Mouse (Mus musculus): ENCODE results near the gene Cacna1c. TPM values are rescaled to one million over a fixed set of nuclear protein-coding genes. Genes with fewer than 3 reads are reported as not detected.

Cacna1c gene
- polyA plus RNA-seq, 1 experiment = 29.3 TPM

GRCm38 (mm10) chr6:118736491-118736890, 459.7 kb downstream of the Cacna1c start:
- no peak for DNase-seq (ENCODE audit: extremely low spot score in 1 of 2, low spot score in 1 of 2)

DNA sequence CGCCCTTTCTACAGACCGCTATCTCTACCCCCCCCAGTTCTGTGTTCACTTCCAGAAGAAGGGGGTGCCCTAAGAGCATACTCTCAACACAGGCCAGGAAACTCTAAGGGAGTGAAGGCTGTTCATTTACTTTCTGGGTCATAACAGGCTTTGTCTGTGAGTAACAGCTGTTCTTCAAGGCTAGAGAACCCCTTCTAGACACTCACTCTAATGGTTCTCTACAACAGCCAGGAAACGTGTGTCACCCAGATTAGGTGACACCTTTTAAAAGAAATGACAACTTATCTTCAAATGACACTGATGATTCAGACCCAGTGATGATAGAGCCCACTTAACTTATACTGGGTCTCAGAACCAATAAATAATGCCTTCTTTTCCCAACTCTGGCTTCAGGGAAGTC, 461.1 kb downstream of the Cacna1c start:
- no peak for DNase-seq (ENCODE audit: extremely low spot score in 1 of 2, low spot score in 1 of 2)

DNA sequence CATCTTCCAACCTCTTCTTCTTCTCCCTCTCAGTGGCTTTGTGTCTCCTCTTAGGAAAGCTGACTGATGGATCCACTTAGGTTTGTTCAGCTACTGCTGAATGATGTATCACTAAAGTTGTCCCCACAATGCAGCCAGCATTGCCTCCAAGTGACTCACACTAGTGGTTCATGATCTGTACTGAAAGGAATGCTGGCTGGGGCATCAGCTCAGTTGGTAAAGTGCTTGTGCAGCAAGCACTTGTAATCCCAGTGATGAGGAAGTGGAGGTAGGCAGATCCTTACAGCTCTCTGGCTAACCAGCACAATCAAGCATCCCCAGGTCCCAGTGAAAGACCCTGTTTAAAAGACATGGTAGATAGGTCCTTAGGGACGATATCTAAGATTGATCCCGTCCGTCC, 464.3 kb downstream of the Cacna1c start:
- no peak for DNase-seq (ENCODE audit: extremely low spot score in 1 of 2, low spot score in 1 of 2)

DNA sequence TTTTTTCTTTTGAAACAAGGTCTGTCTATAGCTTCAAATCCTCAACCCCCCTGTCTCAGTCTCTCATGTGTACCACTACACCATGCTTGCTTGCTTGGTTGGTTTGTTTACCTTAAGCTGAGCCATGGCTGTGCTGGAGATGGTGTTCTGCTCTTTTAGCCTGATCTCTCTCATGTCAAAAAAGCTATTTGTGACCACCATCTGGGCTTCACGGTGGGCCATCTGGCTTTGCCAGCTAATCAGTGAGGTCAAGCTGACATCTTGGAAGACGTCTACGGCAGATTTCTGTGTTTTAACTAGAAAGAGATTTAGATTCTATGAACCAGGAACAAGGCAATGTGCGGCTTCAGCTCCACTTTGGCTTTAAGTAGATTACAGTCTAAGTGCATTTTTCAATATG, 471.3 kb downstream of the Cacna1c start:
- DNase-seq (ENCODE audit: extremely low spot score in 1 of 2, low spot score in 1 of 2) = no peak

DNA sequence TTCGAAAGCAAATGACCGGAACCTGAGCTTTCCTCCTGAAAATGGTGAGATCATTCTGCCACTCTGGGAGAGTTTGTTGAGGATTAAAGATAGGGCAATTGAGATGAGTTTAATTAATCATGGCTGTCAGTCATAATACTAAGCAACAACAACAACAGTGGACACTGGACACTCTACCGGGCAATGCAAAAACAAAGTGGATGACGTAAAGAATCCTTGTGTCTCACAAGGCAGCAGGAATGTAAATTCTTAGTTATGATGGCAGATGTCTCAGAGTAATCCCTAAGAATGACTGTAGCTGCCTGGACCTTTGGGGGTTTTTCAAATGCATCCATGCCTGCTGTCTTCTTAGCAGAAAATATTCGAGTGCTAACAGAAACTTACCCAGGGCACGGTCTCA, 471.8 kb downstream of the Cacna1c start:
- DNase-seq (ENCODE audit: extremely low spot score in 1 of 2, low spot score in 1 of 2) = no peak

- no peak for DNase-seq (ENCODE audit: extremely low spot score in 1 of 2, low spot score in 1 of 2)
Measured at GRCm38 (mm10) chr6:118722336-118722735, 473.9 kb downstream of the Cacna1c start.

- DNase-seq (ENCODE audit: extremely low spot score in 1 of 2, low spot score in 1 of 2) = no peak
Measured at GRCm38 (mm10) chr6:118719486-118719885, 476.7 kb downstream of the Cacna1c start.

DNA sequence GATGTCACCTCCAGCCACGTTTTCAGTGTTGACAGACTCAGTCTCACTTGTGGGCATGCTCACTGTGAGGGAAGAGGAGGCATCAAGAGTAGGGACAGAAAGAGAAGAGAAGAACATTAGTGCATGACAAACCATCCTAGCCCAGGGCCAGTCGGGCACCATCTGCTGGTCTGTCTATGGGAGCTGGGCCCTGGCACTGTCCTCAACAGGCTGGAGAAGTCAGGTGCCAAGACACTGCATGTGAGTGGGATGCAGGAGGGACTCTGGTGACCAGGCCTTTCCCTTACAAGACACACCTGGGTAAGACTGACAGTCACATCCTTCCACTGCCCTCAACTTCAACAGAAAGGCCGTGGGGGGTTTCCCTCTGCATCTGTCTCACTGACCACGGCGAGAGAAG, 482.9 kb downstream of the Cacna1c start:
- DNase-seq (ENCODE audit: extremely low spot score in 1 of 2, low spot score in 1 of 2) = no peak

GRCm38 (mm10) chr6:118711677-118712322, 484.4 kb downstream of the Cacna1c start:
- DNase-seq (ENCODE audit: extremely low spot score in 1 of 2, low spot score in 1 of 2) = peak; percentile 38 to 73

DNA sequence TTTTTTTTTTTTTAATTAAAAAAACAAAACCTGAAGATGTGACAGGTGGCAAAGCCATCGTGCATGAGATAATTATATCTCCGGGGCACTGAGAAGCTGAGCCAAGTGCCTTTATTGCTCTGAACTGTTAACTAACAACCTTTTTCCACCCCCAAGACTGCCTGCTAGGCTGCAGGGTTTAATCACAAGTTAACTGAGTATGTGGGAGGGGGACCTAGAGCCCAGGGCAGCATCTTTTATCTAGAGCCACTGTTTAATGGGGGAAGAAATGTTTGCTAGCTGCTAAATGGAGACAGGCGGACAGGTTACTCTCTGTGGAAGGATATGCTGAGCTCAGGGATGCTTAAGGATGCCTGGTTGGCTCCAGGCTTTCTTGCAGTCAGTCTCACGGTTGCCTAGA, 489.2 kb downstream of the Cacna1c start:
- no peak for DNase-seq (ENCODE audit: extremely low spot score in 1 of 2, low spot score in 1 of 2)

- no peak for DNase-seq (ENCODE audit: extremely low spot score in 1 of 2, low spot score in 1 of 2)
Measured at GRCm38 (mm10) chr6:118705840-118706239, 490.4 kb downstream of the Cacna1c start.

- DNase-seq (ENCODE audit: extremely low spot score in 1 of 2, low spot score in 1 of 2) = no peak
Measured at GRCm38 (mm10) chr6:118694626-118695025, 501.6 kb downstream of the Cacna1c start.

GRCm38 (mm10) chr6:118689447-118689846, 506.8 kb downstream of the Cacna1c start:
- no peak for DNase-seq (ENCODE audit: extremely low spot score in 1 of 2, low spot score in 1 of 2)

DNA sequence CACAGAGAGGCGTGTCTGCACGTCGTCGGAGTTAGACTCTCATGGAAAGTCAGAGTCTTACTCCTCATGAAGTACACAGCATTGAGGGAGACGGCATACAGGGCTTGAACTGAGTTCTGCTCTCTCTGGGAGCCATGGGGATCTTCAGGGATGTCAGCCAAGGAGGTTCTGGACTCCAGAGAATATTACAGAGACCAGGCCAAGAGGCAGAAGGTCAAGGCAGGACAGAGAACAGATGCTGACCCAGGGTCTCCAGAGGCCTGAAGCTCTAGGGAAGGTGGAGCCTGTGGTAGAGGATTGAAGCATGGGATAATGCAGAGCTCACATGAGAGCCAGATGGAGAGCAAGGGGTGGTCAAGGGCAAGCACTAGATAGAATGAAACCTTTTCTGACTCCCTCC, 507.4 kb downstream of the Cacna1c start:
- no peak for DNase-seq (ENCODE audit: extremely low spot score in 1 of 2, low spot score in 1 of 2)

DNA sequence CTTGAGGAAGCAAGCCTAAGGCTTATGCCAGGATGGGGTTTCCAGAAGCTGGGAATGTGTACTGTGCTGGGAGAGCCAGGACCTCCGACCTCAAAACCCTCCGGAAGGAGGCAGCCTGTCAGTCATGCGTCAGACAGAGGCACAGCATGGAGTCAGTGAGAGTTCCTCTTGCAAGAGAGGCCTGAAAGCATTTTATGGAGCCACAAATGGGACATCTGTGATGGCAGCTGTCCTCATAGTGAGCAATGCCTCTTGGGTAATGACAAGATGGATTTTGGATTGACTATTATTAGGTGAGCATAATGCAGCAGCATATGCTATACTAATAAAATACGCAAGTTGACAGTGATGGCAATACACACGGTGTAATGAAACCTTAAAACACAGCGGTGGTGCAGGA, 515.4 kb downstream of the Cacna1c start:
- DNase-seq (ENCODE audit: extremely low spot score in 1 of 2, low spot score in 1 of 2) = no peak

- peak; percentile 33 to 56 for DNase-seq (ENCODE audit: extremely low spot score in 1 of 2, low spot score in 1 of 2)
Measured at GRCm38 (mm10) chr6:118678031-118678430, 518.2 kb downstream of the Cacna1c start.

- DNase-seq (ENCODE audit: extremely low spot score in 1 of 2, low spot score in 1 of 2) = peak in 1 of 2 experiments; percentile 32
Measured at GRCm38 (mm10) chr6:118677306-118677705, 518.9 kb downstream of the Cacna1c start.

- no peak for DNase-seq (ENCODE audit: extremely low spot score in 1 of 2, low spot score in 1 of 2)
Measured at GRCm38 (mm10) chr6:118674781-118675180, 521.4 kb downstream of the Cacna1c start.

DNA sequence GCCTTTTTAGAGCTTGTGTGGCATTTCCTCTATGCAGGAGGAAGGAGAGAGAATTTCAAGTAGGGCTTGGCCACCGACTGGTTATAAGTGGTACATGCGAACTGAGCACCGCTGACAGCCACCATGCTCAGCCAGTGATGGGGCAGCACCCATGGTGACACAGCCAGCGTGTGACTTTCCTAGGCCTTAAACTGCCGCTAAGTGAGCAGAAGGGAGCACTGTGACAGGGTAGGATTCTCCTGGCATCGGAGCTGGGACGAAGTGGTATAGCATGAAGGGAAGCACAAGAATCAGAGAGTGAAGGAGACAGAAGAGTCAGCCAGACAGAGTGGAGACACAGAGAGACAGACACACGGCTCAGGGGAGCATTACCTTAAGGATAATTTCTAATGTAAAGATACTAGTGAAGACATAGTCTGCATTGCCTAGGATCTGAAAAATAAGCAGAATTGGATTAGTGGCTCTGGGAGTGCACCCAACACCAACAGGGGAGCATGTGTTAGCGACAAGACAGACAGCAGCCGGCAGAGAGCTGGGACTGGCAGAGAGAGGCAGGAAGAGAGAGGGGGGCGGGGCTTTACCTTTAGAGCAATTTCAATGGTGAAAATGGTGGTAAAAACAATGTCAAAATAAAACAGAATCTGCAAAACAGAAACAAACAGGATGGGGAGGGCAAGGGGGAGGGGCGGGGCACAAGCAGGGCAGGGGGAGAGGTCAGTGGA, 522.1 kb downstream of the Cacna1c start:
- no peak for DNase-seq (ENCODE audit: extremely low spot score in 1 of 2, low spot score in 1 of 2)

DNA sequence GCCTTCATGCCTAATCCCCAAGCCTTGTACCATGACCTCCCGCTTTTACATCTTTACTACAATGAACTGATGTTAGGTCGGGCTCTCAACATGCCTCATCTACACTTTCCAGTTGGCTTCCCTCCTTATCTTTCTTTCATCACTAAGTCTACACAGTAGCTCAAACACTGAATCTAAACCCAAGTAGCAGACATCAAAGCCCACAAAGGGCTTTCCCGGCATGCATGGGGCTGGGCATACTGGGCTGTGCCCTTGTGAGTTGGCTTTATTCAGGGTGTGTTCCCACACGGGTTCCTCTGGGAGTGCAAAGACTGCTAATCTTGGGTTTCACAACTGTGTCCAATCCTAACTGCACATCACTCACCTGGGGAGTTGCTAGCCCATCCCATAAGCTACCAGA, 542.9 kb downstream of the Cacna1c start:
- no peak for DNase-seq (ENCODE audit: extremely low spot score in 1 of 2, low spot score in 1 of 2)

DNA sequence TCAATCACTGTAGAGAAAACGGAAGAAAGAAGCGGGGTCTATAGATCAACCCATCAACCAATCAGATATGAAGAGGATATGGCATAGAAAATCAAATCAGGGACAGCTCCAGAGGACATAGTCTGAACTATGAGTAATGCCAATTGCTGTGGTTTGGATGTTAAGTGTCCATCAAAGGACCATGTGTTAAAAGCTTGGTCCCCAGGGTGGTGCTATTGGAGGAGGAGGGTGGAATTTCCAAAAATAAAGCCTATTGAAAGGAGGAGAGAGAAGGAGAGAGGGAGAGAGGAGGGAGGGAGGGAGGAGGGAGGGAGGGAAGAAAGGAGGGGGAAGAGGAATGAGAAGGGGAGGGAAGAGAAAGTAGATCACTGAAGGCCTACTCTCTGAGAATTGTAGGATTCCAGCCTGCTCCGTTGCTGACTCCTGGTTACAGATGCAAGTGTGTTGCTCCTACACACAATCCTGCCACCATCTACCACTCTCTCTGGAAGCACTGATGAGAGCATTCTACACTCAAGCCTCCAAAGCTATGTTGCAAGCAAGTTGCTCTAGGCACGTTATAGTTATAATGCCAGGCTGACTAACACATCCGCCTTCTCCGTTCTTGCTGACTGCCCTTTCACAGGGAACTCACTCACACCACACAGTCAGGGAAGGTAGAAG, 547.0 kb downstream of the Cacna1c start:
- peak in 1 of 2 experiments; percentile 13 for DNase-seq (ENCODE audit: extremely low spot score in 1 of 2, low spot score in 1 of 2)
